Mouse (Mus musculus): ENCODE measurements around the gene Mtss1l.

- TF ChIP-seq CTCF (IDR thresholded peaks at IDR 0.05; ENCODE audit: low read depth) (no peak), EP300 (IDR thresholded peaks at IDR 0.05; ENCODE audit: low read depth) (no peak)
Measured at GRCm38 (mm10) chr8:110731346-110731859, 10.1 kb downstream of the Mtss1l start.
